8 mouse cellular contexts compared by ENCODE assay signal in genomic region chr2:52424747-52425522, GRCm38 (mm10). TPM values are rescaled to one million over a fixed set of nuclear protein-coding genes. Genes with fewer than 3 reads are reported as not detected.
DNase-seq lines count a peak whose midpoint lies in the region; ATAC-seq and TF ChIP-seq lines count a peak whose summit lies in the region.

TSS of gene Arl5a (minus strand) at chr2:52424901.

- WGBS in forebrain, embryonic 13.5 days, result 2% methylated on average over 39 of the region's 57 CpGs
- WGBS in large intestine, adult 2 months, result under 1% methylated on average over 56 of the region's 57 CpGs
- 2% methylated on average over 34 of the region's 57 CpGs for WGBS in liver, postnatal 0 days (ENCODE audit: insufficient replicate concordance)
- WGBS in neural tube, embryonic 14.5 days, result under 1% methylated on average over 46 of the region's 57 CpGs

- H3K36me3 ChIP-seq in CH12.LX (replicated peaks in 1 of 2; ENCODE audit: control insufficient read depth in 1 of 2, insufficient read depth in 1 of 2, low read length in 1 of 2), result no peaks in the 10 kb centered on the region
- H3K36me3 ChIP-seq in forebrain, embryonic 13.5 days (ENCODE audit: poor library complexity, severe bottlenecking), result no peaks in the 10 kb centered on the region
- no peaks in the 10 kb centered on the region for H3K36me3 ChIP-seq in liver, postnatal 0 days (replicated peaks; ENCODE audit: insufficient read depth, low read length)
- no peaks in the 10 kb centered on the region for H3K36me3 ChIP-seq in neural tube, embryonic 14.5 days (ENCODE audit: control insufficient read depth, insufficient read depth, low read length)

- H3K27me3 ChIP-seq in CH12.LX (replicated peaks), result peaks cover 3% of the 10 kb centered on the region
- no peaks in the 10 kb centered on the region for H3K27me3 ChIP-seq in forebrain, embryonic 13.5 days
- no peaks in the 10 kb centered on the region for H3K27me3 ChIP-seq in liver, postnatal 0 days (ENCODE audit: insufficient read depth, low read length)
- no peaks in the 10 kb centered on the region for H3K27me3 ChIP-seq in neural tube, embryonic 14.5 days (ENCODE audit: control insufficient read depth, insufficient read depth, low read length)

- H3K4me2 ChIP-seq in CH12.LX (ENCODE audit: insufficient read depth, low read depth, poor library complexity, severe bottlenecking), result peak within 1 kb of the TSS; percentile 100
- peak within 1 kb of the TSS; percentile 68 for H3K4me2 ChIP-seq in forebrain, embryonic 13.5 days
- H3K4me2 ChIP-seq in liver, postnatal 0 days (ENCODE audit: low read depth, low read length), result peak within 1 kb of the TSS; percentile 92
- H3K4me2 ChIP-seq in neural tube, embryonic 14.5 days (ENCODE audit: low read depth, low read length), result peak within 1 kb of the TSS; percentile 64

- dilution Hi-C loops in CH12.LX (cut with MboI; ENCODE audit: extremely low pct_ligation_motif_present, extremely low pct_unique_long_range_greater_than_20kb, low sequenced_read_pairs), result no loop called here

- peaks cover 44% of the 10 kb centered on the region for H3K79me2 ChIP-seq in CH12.LX (replicated peaks; ENCODE audit: control insufficient read depth, extremely low read depth, insufficient read depth, poor library complexity, severe bottlenecking)

- TF ChIP-seq POLR2A in CH12.LX (IDR thresholded peaks at IDR 0.05; ENCODE audit: low read depth, low read length), result peak; percentile 71

- intact Hi-C loops in heart, postnatal 10 days (cut with DNase I), result loop anchor here (2.0 to 5.0 kb wide), 2 partner anchors 154 to 167 kb away; no protein-coding TSS in a partner anchor

- peak within 1 kb of the TSS; percentile 79 for H3K9ac ChIP-seq in CH12.LX (ENCODE audit: insufficient read depth, low read depth)
- peak within 1 kb of the TSS; percentile 93 for H3K9ac ChIP-seq in forebrain, embryonic 13.5 days
- H3K9ac ChIP-seq in liver, postnatal 0 days (replicated peaks), result peak within 1 kb of the TSS; percentile 99
- peak within 1 kb of the TSS; percentile 93 for H3K9ac ChIP-seq in neural tube, embryonic 14.5 days (replicated peaks; ENCODE audit: low read depth, low read length)

- TF ChIP-seq EP300 in CH12.LX (IDR thresholded peaks at IDR 0.05; ENCODE audit: low read length), result peak; percentile 24; the same call in 1 of the 2 replicates
- no peak for TF ChIP-seq EP300 in liver, postnatal 0 days (IDR thresholded peaks at IDR 0.05; ENCODE audit: low read depth)

- no peak for TF ChIP-seq CTCF in CH12.LX (conservative IDR thresholded peaks at IDR 0.05 in 1 of 2, IDR thresholded peaks at IDR 0.05 in 1 of 2; ENCODE audit: low read depth in 2 of 2, low read length in 2 of 2)
- TF ChIP-seq CTCF in liver, postnatal 0 days (IDR thresholded peaks at IDR 0.05; ENCODE audit: low read depth), result no peak

- peak within 1 kb of the TSS; percentile 3; the same call in 1 of the 2 replicates for H3K27ac ChIP-seq in CH12.LX (ENCODE audit: insufficient read depth, low read depth)
- H3K27ac ChIP-seq in forebrain, embryonic 13.5 days, result peak within 1 kb of the TSS; percentile 89
- H3K27ac ChIP-seq in liver, postnatal 0 days (ENCODE audit: low read depth), result peak within 1 kb of the TSS; percentile 95
- H3K27ac ChIP-seq in neural tube, embryonic 14.5 days (ENCODE audit: low read depth, low read length), result peak within 1 kb of the TSS; percentile 87

- H3K9me3 ChIP-seq in CH12.LX (replicated peaks; ENCODE audit: low read length), result no peaks in the 10 kb centered on the region
- H3K9me3 ChIP-seq in forebrain, embryonic 13.5 days (replicated peaks), result no peaks in the 10 kb centered on the region
- no peaks in the 10 kb centered on the region for H3K9me3 ChIP-seq in liver, postnatal 0 days (ENCODE audit: low read length)
- no peaks in the 10 kb centered on the region for H3K9me3 ChIP-seq in neural tube, embryonic 14.5 days (ENCODE audit: control insufficient read depth, low read length)

- H3K4me3 ChIP-seq in CH12.LX (replicated peaks in 1 of 3; ENCODE audit: low read depth in 2 of 3, low read length in 2 of 3, poor library complexity in 1 of 3), result peak within 1 kb of the TSS; percentile 88 to 91 (median 89)
- H3K4me3 ChIP-seq in forebrain, embryonic 13.5 days, result peak within 1 kb of the TSS; percentile 95
- H3K4me3 ChIP-seq in liver, postnatal 0 days (ENCODE audit: low read depth, low read length), result peak within 1 kb of the TSS; percentile 97
- peak within 1 kb of the TSS; percentile 94 for H3K4me3 ChIP-seq in neural tube, embryonic 14.5 days (ENCODE audit: low read depth, low read length)

- DNase-seq in CH12.LX (ENCODE audit: extremely low read depth), result peak; percentile 78
- peak; percentile 83 for DNase-seq in c-Kit-positive CD71-positive TER-119-positive erythroid progenitor cells, embryonic 14.5 days (ENCODE audit: low spot score)
- peak; percentile 97 to 98 for DNase-seq in heart, postnatal 10 days
- peak; percentile 57 for DNase-seq in large intestine, adult 2 months (ENCODE audit: low read depth, low spot score)
- DNase-seq in liver, postnatal 0 days, result peak; percentile 98
- peak; percentile 99 for DNase-seq in testis, postnatal 10 days (ENCODE audit: low spot score)

- H3K4me1 ChIP-seq in CH12.LX (ENCODE audit: control insufficient read depth in 1 of 2, insufficient read depth in 2 of 2), result peaks cover 16 to 64% of the 10 kb centered on the region in 2 experiments
- peaks cover 34% of the 10 kb centered on the region for H3K4me1 ChIP-seq in forebrain, embryonic 13.5 days
- peaks cover 17% of the 10 kb centered on the region for H3K4me1 ChIP-seq in liver, postnatal 0 days (ENCODE audit: insufficient read depth)
- H3K4me1 ChIP-seq in neural tube, embryonic 14.5 days (ENCODE audit: control insufficient read depth, insufficient read depth, low read length), result peaks cover 9% of the 10 kb centered on the region; the same call in 1 of the 2 replicates

- TF ChIP-seq RAD21 in CH12.LX (IDR thresholded peaks at IDR 0.05; ENCODE audit: low read depth, low read length), result no peak

- in situ Hi-C loops in CH12.LX (cut with MboI; ENCODE audit: low pct_ligation_motif_present, low pct_unique_long_range_greater_than_20kb, low sequenced_read_pairs), result loop anchor here (25.0 kb wide), 1 partner anchor 162 kb away; no protein-coding TSS in a partner anchor

- peak; percentile 94 for ATAC-seq in forebrain, embryonic 13.5 days
- peak; percentile 88 for ATAC-seq in liver, postnatal 0 days
- peak; percentile 94 for ATAC-seq in neural tube, embryonic 14.5 days (ENCODE audit: low read depth)

TF ChIP-seq in CH12.LX, 34 proteins besides CTCF, POLR2A, EP300 and RAD21 (continues in another document):
- TF ChIP-seq GABPA (IDR thresholded peaks at IDR 0.05; ENCODE audit: insufficient replicate concordance, low read depth, low read length) (no peak), MAFK (IDR thresholded peaks at IDR 0.05; ENCODE audit: insufficient replicate concordance, low read length) (no peak), MXI1 (IDR thresholded peaks at IDR 0.05; ENCODE audit: low read depth, low read length) (no peak), CHD2 (IDR thresholded peaks at IDR 0.05; ENCODE audit: low read length) (no peak), NELFE (IDR thresholded peaks at IDR 0.05; ENCODE audit: low read depth, low read length) (peak; percentile 58; the same call in 1 of the 2 replicates), UBTF (IDR thresholded peaks at IDR 0.05; ENCODE audit: low read depth, low read length) (0 out of 2 replicates have a peak, but pooled peaks have one; percentile 14), BHLHE40 (IDR thresholded peaks at IDR 0.05; ENCODE audit: low read depth, low read length) (no peak), MYC (IDR thresholded peaks at IDR 0.05; ENCODE audit: low read depth, low read length) (no peak), TCF12 (IDR thresholded peaks at IDR 0.05; ENCODE audit: low read depth, low read length) (peak; percentile 60; the same call in 1 of the 2 replicates), USF1 (IDR thresholded peaks at IDR 0.05; ENCODE audit: low read depth, low read length) (no peak), TBP (conservative IDR thresholded peaks at IDR 0.05; ENCODE audit: low read depth, low read length) (0 out of 2 replicates have a peak, but pooled peaks have one; percentile 27), RCOR1 (conservative IDR thresholded peaks at IDR 0.05; ENCODE audit: low read depth, low read length) (no peak), ZNF384 (IDR thresholded peaks at IDR 0.05; ENCODE audit: low read depth, low read length) (peak; percentile 98), MAX (IDR thresholded peaks at IDR 0.05; ENCODE audit: low read length) (peak; percentile 44; the same call in 1 of the 2 replicates), ETS1 (conservative IDR thresholded peaks at IDR 0.05; ENCODE audit: low read depth, low read length) (no peak), HCFC1 (IDR thresholded peaks at IDR 0.05; ENCODE audit: low read depth, low read length) (peak; percentile 54; the same call in 1 of the 2 replicates), ZC3H11A (IDR thresholded peaks at IDR 0.05; ENCODE audit: low read depth, low read length) (no peak), MEF2A (IDR thresholded peaks at IDR 0.05; ENCODE audit: borderline replicate concordance, low read depth, low read length) (0 out of 2 replicates have a peak, but pooled peaks have one; percentile 18), NRF1 (IDR thresholded peaks at IDR 0.05; ENCODE audit: low read depth, low read length) (peak; percentile 88), ZKSCAN1 (IDR thresholded peaks at IDR 0.05; ENCODE audit: borderline replicate concordance, low read depth, low read length) (no peak), JUN (IDR thresholded peaks at IDR 0.05; ENCODE audit: insufficient read depth, low read depth, low read length) (no peak), CHD1 (IDR thresholded peaks at IDR 0.05; ENCODE audit: low read depth, low read length) (0 out of 2 replicates have a peak, but pooled peaks have one; percentile 77), IRF4 (IDR thresholded peaks at IDR 0.05; ENCODE audit: low read depth, low read length) (no peak), POLR2AphosphoS2 (IDR thresholded peaks at IDR 0.05; ENCODE audit: low read depth, low read length) (no peak), JUND (conservative IDR thresholded peaks at IDR 0.05; ENCODE audit: low read depth, low read length) (no peak), PAX5 (IDR thresholded peaks at IDR 0.05; ENCODE audit: low read length) (no peak)

RNA-seq across cellular contexts. Expression of gene Arl5a, which starts in this region (rescaled TPM):
- 16.3 and 17.8 TPM in 2 replicates for total RNA-seq in CH12.LX (2012; rRNA removed)
- total RNA-seq in CH12.LX (2014; rRNA removed), result 65.2 and 71.3 TPM in 2 replicates
- polyA plus RNA-seq in CH12.LX (2012; ENCODE audit: insufficient read length, low read depth), result 34.7 and 36.0 TPM in 2 replicates
- 43.2 and 47.4 TPM in 2 replicates for polyA plus RNA-seq in forebrain, embryonic 13.5 days (2015; fragmentation: Nextera tagmentation; extraction: Ambion mirVana)
- 10 to 100 TPM; 45.3 to 48.8 TPM for total RNA-seq in heart, postnatal 10 days (2021)
- 7.9 and 12.4 TPM in 2 replicates for polyA plus RNA-seq in large intestine, adult 2 months (2012; rRNA removed)
- 17.2 and 21.9 TPM in 2 replicates for polyA plus RNA-seq in liver, postnatal 0 days (2015; fragmentation: Nextera tagmentation; extraction: Ambion mirVana)
- 61.2 and 72.6 TPM in 2 replicates for polyA plus RNA-seq in neural tube, embryonic 14.5 days (2014; fragmentation: Nextera tagmentation; extraction: Ambion mirVana)

Comparison
In these comparisons a context has a peak if more than half of its experiments do, and no peak if none do; other contexts are left out.
1. Peak in every context shown above with its lines: DNase-seq, ATAC-seq, H3K4me3 ChIP-seq and H3K27ac ChIP-seq.
2. H3K27ac ChIP-seq: peak in every context shown above with its lines; median percentile 95 in liver, postnatal 0 days; 89 in forebrain, embryonic 13.5 days; 87 in neural tube, embryonic 14.5 days; 3 in CH12.LX.